Mouse (Mus musculus) limb, embryonic 13.5 days (tissue): Measurements from ENCODE around the gene Timm17b. TPM values are rescaled to one million over a fixed set of nuclear protein-coding genes. Genes with fewer than 3 reads are reported as not detected.

Experiments used
- ATAC-seq: fragments of 200-750 bp; cut with Nextera tagmentation; 2 replicates; pipeline ENCODE4 v1.8.0; 2017; ENCODE audit warnings: low read depth, moderate number of reproducible peaks, moderate TSS enrichment; ENCODE audit not compliant: low FRiP score
- H3K27ac ChIP-seq: fragments of 300-500 bp; sonication (generic); 2 replicates; pipeline ENCODE4 v1.5.1; 2015; ENCODE audit warnings: inconsistent platforms, mild to moderate bottlenecking, moderate library complexity
- H3K27me3 ChIP-seq: fragments of 300-500 bp; sonication (generic); 2 replicates; pipeline ENCODE4 v1.6.1; 2015; ENCODE audit warnings: mild to moderate bottlenecking, inconsistent platforms
- H3K36me3 ChIP-seq: fragments of 300-500 bp; sonication (generic); 2 replicates; pipeline ENCODE4 v1.6.1; 2015; ENCODE audit warnings: inconsistent platforms, mild to moderate bottlenecking, moderate library complexity
- H3K4me1 ChIP-seq: fragments of 300-500 bp; sonication (generic); 2 replicates; pipeline ENCODE4 v1.6.1; 2015; ENCODE audit warnings: inconsistent platforms
- H3K4me2 ChIP-seq: fragments of 300-500 bp; sonication (generic); replicated peaks from 2 replicates; pipeline ENCODE4 v1.6.1; 2015; ENCODE audit warnings: inconsistent platforms, mild to moderate bottlenecking, moderate library complexity
- H3K4me3 ChIP-seq: fragments of 300-500 bp; sonication (generic); 2 replicates; pipeline ENCODE4 v1.5.1; 2015; ENCODE audit warnings: moderate library complexity, mild to moderate bottlenecking, inconsistent platforms
- H3K9ac ChIP-seq: fragments of 300-500 bp; sonication (generic); 2 replicates; pipeline ENCODE4 v1.6.1; 2015; ENCODE audit warnings: mild to moderate bottlenecking, inconsistent platforms
- H3K9me3 ChIP-seq: fragments of 300-500 bp; sonication (generic); 2 replicates; pipeline ENCODE4 v1.6.1; 2016; ENCODE audit warnings: inconsistent platforms
- WGBS: fragments of 180-500 bp; shearing (Covaris S2); methylation state at CpG from one replicate; pipeline ENCODE4 v1.1.7; 2015; 5-methylcytosine and 5-hydroxymethylcytosine counted together
- polyA plus RNA-seq: library from polyadenylated mRNA; unstranded; fragments of >200 nt; fragmentation: Nextera tagmentation; extraction: Ambion mirVana; gene quantifications from 2 replicates; pipeline ENCODE4 v1.2.1, GENCODE M21; 2015

Gene Timm17b
- polyA plus RNA-seq, 1 experiment from 2014 or later = 179 TPM

DNA sequence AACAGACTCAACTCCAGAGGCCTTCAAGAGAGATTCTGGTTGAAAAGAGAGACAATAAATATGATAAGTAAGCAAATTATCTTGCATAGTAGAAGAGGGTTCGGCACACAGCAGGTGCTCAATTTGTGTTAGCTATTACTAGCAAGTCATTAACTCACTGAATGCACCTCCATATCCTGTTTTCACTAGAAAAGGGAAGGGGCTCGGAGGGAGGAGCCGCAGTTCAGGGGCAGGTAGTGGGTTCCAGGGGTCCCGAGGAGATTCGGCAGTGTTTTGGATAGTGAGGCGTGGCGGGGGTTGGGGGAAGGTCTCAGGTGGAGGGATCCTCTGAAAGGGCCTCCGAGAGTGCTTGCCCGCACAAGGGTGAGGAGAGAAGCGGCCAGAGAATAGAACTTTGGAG is 28.0 kb downstream of the Timm17b start:
- no peak for ATAC-seq
- H3K4me3 ChIP-seq = no peak overlapping the region
- H3K27ac ChIP-seq = no peak overlapping the region
- H3K36me3 ChIP-seq = peaks cover 25% of the 10 kb centered on the region
- H3K9ac ChIP-seq = no peak overlapping the region
- no peak overlapping the region for H3K4me2 ChIP-seq
- peaks cover 79% of the 10 kb centered on the region for H3K27me3 ChIP-seq
- H3K9me3 ChIP-seq = peaks cover 4% of the 10 kb centered on the region; the same call in 1 of the 2 replicates
- H3K4me1 ChIP-seq = no peaks in the 10 kb centered on the region
- 16% methylated on average over 10 of the region's 10 CpGs for whole genome bisulfite sequencing

DNA sequence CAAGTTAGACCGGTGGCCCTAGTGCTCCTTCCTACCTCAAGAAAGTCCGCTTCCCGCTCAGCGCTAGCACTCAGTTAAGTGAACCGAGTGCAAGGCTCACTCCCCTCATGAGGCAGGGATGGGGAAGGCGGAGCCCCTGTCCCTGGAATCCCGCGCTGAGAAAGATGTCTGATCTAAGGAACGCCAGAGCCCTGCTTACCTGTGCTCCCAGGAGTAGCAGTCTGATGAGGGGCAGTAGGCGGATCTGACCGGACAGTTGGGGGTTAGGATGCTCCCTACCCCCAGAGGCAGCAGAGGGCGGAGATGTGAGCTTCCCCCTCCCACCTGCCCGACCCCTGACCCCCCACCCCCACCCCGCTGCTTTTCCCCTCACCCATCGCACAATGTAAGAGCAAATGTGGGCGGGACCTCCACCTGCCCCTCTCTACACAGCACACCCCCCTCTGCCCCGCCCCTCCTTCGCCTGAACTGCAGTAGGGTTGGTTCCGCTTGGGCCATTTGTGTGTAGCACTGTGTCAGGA is 29.2 kb downstream of the Timm17b start, which contains the start of gene Eras:
Gene Eras, minus strand, starts transcription at position 338 of the 521 bp plus-strand sequence.
- no peak within 1 kb of the TSS for H3K9ac ChIP-seq
- H3K27ac ChIP-seq = no peak within 1 kb of the TSS
- H3K4me3 ChIP-seq = no peak within 1 kb of the TSS
- peaks cover 67% of the 10 kb centered on the region for H3K27me3 ChIP-seq
- WGBS = 12% methylated on average over 16 of the region's 19 CpGs
- no peak within 1 kb of the TSS for H3K4me2 ChIP-seq
- ATAC-seq = no peak
- no peaks in the 10 kb centered on the region for H3K4me1 ChIP-seq
- H3K9me3 ChIP-seq = peaks cover 4% of the 10 kb centered on the region; the same call in 1 of the 2 replicates
- peaks cover 29% of the 10 kb centered on the region for H3K36me3 ChIP-seq

DNA sequence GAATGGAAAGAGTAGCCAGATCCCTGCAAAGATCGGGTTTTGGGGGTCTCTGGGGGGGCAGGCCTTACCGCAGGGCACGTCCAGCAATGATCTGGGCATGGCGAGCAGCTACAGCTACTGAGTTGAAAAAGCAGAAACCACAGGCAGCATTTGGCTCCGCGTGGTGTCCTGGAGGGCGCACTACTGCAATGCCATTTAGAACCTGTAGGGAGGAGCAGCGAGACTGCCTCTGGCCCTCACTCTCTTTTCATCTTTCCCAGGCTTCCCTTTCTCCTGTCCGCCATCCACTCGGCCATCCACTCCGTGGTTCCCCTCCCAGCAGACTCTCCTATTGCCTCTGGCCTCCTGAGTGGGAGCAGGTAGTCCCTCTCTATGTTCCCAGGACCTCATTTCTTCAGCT is 37.7 kb downstream of the Timm17b start:
- 45% methylated on average over 11 of the region's 11 CpGs for whole genome bisulfite sequencing
- Histone ChIP-seq H3K4me1 (no peaks in the 10 kb centered on the region), H3K27me3 (no peaks in the 10 kb centered on the region), H3K9me3 (no peaks in the 10 kb centered on the region), H3K27ac (no peak overlapping the region), H3K9ac (no peak overlapping the region), H3K36me3 (peaks cover 40% of the 10 kb centered on the region), H3K4me2 (no peak overlapping the region), H3K4me3 (no peak overlapping the region)
- ATAC-seq = no peak

DNA sequence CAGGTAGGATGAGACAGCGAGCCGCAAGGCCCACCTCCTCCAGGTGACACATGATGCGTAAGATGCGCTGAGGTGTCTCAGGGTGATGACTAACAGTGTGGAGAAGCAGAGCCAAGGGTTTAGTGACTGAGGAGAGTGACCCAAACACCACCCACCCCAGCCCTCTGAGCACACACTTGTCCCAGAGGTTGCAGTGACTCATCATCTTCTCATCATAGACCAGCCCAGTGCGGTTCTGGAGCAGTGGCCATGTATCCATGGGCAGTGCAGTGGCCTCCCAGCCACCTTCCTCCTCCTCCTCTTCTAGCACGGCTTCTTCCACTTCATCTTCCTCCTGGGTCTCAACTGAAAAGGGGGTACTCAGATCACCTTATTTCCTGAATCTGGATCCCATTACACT is 38.5 kb downstream of the Timm17b start:
- Histone ChIP-seq H3K9ac (no peak overlapping the region), H3K4me2 (no peak overlapping the region), H3K27ac (no peak overlapping the region), H3K36me3 (peaks cover 37% of the 10 kb centered on the region), H3K4me3 (no peak overlapping the region), H3K4me1 (no peaks in the 10 kb centered on the region), H3K9me3 (no peaks in the 10 kb centered on the region), H3K27me3 (no peaks in the 10 kb centered on the region)
- ATAC-seq = no peak
- 85% methylated on average over 6 of the region's 6 CpGs for WGBS

DNA sequence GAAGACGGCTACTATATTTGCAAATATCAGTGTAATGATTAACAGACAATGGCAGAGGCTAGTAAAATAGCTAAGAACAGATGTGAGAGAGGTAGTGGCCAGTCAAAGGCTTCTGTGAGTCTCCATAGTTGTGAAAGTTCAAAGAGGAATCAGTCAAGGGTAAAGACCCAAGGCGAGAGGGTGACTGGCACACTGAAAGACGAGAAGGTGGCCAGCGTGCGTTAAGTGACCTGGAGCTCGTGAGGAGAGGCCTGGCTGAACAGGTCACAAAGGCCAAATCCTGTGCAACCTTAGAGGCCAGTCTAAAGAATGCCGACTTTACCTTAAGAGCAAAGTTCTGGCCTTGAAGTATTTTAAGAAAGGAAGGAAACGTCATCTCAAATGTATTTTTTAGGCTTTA is 46.5 kb downstream of the Timm17b start:
- Histone ChIP-seq H3K4me3 (no peak overlapping the region), H3K4me1 (no peaks in the 10 kb centered on the region), H3K27me3 (no peaks in the 10 kb centered on the region), H3K36me3 (peaks cover 10% of the 10 kb centered on the region), H3K27ac (no peak overlapping the region), H3K9me3 (no peaks in the 10 kb centered on the region), H3K9ac (no peak overlapping the region), H3K4me2 (no peak overlapping the region)
- no peak for ATAC-seq
- 69% methylated on average over 8 of the region's 8 CpGs for WGBS

DNA sequence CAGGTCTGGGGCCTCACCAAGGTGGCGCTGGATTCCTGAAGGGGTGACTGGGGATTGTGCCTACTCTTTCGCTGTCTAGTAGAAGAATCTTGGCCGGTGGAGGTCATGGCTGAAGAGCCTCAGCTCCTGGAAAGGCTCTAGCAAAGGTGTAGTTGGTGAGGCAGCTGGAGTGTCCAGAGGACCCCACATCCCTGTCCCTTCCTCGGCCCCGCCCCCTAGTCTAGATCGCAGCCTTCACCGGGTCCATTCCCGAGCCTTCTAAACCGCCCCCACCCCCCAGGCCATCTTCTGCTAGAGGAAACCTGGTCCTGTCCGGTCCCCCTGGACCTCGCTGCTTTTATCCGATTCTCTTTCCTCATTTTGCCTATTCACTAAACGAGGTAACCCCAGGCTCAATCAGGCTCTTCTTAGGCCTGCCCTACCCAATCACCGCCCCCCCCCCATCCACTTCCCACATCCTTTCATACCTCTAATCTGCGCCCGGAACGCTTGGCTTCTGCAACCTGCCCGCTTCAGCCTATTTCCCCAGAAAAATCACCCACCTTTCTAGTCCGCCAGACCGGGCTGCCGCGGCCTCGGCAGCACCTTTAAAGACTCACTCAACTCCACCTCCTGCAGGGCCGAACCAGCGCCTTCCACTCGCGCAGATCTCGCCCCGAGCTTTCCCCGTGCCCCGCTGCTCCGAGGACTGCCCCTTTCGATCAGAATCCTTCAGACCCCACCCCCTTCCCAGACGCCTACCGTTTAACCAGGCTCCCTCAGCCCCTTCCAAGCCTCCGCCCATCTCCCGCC is 48.1 kb downstream of the Timm17b start, which contains the start of gene Hdac6:
Gene Hdac6, minus strand, starts transcription at position 782 of the 792 bp plus-strand sequence.
- 11% methylated on average over 37 of the region's 37 CpGs for WGBS
- peak within 1 kb of the TSS; percentile 51 for H3K4me3 ChIP-seq
- no peaks in the 10 kb centered on the region for H3K27me3 ChIP-seq
- peak within 1 kb of the TSS; percentile 48; the same call in 1 of the 2 replicates for H3K27ac ChIP-seq
- H3K36me3 ChIP-seq = peaks cover 4% of the 10 kb centered on the region; the same call in 1 of the 2 replicates
- ATAC-seq = peak; percentile 99
- no peaks in the 10 kb centered on the region for H3K4me1 ChIP-seq
- H3K9ac ChIP-seq = peak within 1 kb of the TSS; percentile 65
- H3K9me3 ChIP-seq = no peaks in the 10 kb centered on the region
- peak within 1 kb of the TSS; percentile 64 for H3K4me2 ChIP-seq

DNA sequence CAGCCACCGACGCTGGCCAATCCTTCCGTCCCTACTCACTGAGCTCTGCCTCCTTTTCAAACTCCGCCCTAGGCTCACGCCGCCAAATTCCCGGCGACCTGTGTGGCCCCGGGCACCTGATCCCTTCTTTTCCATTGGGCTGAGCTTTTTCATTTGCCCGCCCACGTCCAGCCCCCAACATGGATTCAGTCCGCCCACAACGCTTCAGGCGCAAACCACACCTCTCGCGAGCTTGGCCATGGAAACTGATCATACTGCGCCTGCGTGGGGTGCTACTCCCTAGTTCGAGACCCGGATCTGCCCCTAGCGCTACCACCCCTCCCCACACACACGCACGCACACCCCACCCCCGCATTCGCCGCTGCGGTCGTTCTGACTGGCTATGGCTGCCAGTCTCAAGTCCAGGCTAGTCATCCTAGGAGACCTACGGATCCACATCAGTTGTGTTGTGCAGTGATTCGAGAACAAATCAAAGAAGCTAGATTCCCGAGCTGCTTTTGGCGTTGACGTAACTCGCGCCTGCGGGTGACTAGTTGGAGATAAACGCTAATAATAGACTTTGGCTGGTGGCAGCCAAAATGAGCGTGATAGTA is 48.8 kb downstream of the Timm17b start:
- ATAC-seq = no peak; the same call in 1 of the 2 replicates

DNA sequence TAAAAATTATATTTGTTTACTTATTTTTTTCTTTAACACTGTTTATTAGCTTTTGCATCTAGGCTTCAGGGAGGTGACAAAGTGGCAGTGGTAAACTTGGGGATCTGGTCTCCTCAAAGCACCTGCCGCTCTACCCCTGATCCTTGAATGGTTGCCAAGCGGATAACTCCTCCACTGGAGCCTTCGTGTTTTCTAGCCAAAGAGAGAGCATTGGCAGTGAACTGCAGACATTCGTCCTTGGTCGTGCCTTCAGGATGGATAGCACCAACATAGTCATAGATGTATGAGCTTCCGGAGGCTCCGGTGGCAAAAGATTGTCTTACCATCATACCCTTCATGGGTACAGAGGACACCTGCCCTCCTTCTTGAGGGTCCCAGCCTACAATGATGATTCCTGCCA is 50.9 kb downstream of the Timm17b start:
- H3K36me3 ChIP-seq = no peaks in the 10 kb centered on the region
- 92% methylated on average over 7 of the region's 7 CpGs for WGBS
- no peak overlapping the region for H3K4me2 ChIP-seq
- H3K4me3 ChIP-seq = no peak overlapping the region
- H3K4me1 ChIP-seq = no peaks in the 10 kb centered on the region
- ATAC-seq = no peak
- H3K27me3 ChIP-seq = no peaks in the 10 kb centered on the region
- H3K9ac ChIP-seq = no peak overlapping the region
- no peaks in the 10 kb centered on the region for H3K9me3 ChIP-seq
- no peak overlapping the region for H3K27ac ChIP-seq

More for the DNA sequence above, 48.8 kb downstream of the Timm17b start:
- H3K9ac ChIP-seq = peak overlapping the region; percentile 59
- peaks cover 4% of the 10 kb centered on the region; the same call in 1 of the 2 replicates for H3K36me3 ChIP-seq
- H3K4me1 ChIP-seq = no peaks in the 10 kb centered on the region
- H3K27ac ChIP-seq = peak overlapping the region; percentile 48; the same call in 1 of the 2 replicates
- H3K9me3 ChIP-seq = no peaks in the 10 kb centered on the region
- WGBS = 17% methylated on average over 38 of the region's 38 CpGs
- peak overlapping the region; percentile 56 for H3K4me2 ChIP-seq
- H3K4me3 ChIP-seq = peak overlapping the region; percentile 42
- no peaks in the 10 kb centered on the region for H3K27me3 ChIP-seq

Other genes starting within 250 kb of the Timm17b start
- gene Prickle3, start 242.1 kb upstream of the Timm17b start, polyA plus RNA-seq = 9.6 and 10.0 TPM in 2 replicates
- 108 and 114 TPM in 2 replicates for gene Plp2, start 228.0 kb upstream of the Timm17b start, polyA plus RNA-seq
- 0.22 and 0.40 TPM in 2 replicates for gene Magix, start 218.1 kb upstream of the Timm17b start, polyA plus RNA-seq
- gene Gpkow, start 202.2 kb upstream of the Timm17b start, polyA plus RNA-seq = 40.8 and 42.6 TPM in 2 replicates
- 32.0 and 36.1 TPM in 2 replicates for gene Wdr45, start 185.0 kb upstream of the Timm17b start, polyA plus RNA-seq
- gene Gm45208, start 177.1 kb upstream of the Timm17b start, polyA plus RNA-seq = 0.48 and 0.78 TPM in 2 replicates
- 84.1 and 85.0 TPM in 2 replicates for gene Praf2, start 170.9 kb upstream of the Timm17b start, polyA plus RNA-seq
- gene Ccdc120, start 148.5 kb upstream of the Timm17b start, polyA plus RNA-seq = 17.5 and 22.1 TPM in 2 replicates
- gene Tfe3, start 136.8 kb upstream of the Timm17b start, polyA plus RNA-seq = 26.4 and 27.6 TPM in 2 replicates
- gene Gripap1, start 109.6 kb upstream of the Timm17b start, polyA plus RNA-seq = 42.0 and 47.3 TPM in 2 replicates
- gene Kcnd1, start 77.1 kb upstream of the Timm17b start, polyA plus RNA-seq = 0.94 and 1.7 TPM in 2 replicates
- gene Otud5, start 58.0 kb upstream of the Timm17b start, polyA plus RNA-seq = 45.4 and 49.8 TPM in 2 replicates
- 4.1 and 4.8 TPM in 2 replicates for gene Pim2, start 21.1 kb upstream of the Timm17b start, polyA plus RNA-seq
- 45.2 and 50.2 TPM in 2 replicates for gene Slc35a2, start 15.3 kb upstream of the Timm17b start, polyA plus RNA-seq
- gene Pqbp1, start 88 bp upstream of the Timm17b start, polyA plus RNA-seq = 138 and 149 TPM in 2 replicates
- gene Gm10491, start 8.5 kb downstream of the Timm17b start, polyA plus RNA-seq = not detected in 2 replicates
- not detected in 2 replicates for gene Gm10490, start 10.2 kb downstream of the Timm17b start, polyA plus RNA-seq
- 0.89 and 0.94 TPM in 2 replicates for gene Pcsk1n, start 20.5 kb downstream of the Timm17b start, polyA plus RNA-seq
- gene Eras, start 29.2 kb downstream of the Timm17b start, polyA plus RNA-seq = not detected in 2 replicates
- 39.3 and 42.2 TPM in 2 replicates for gene Hdac6, start 48.5 kb downstream of the Timm17b start, polyA plus RNA-seq
- gene Gata1, start 78.7 kb downstream of the Timm17b start, polyA plus RNA-seq = 1.1 and 1.9 TPM in 2 replicates
- gene Glod5, start 119.1 kb downstream of the Timm17b start, polyA plus RNA-seq = not detected in 2 replicates
- 67.8 and 69.3 TPM in 2 replicates for gene Suv39h1, start 175.4 kb downstream of the Timm17b start, polyA plus RNA-seq
- 0.15 and 0.40 TPM in 2 replicates for gene Was, start 191.1 kb downstream of the Timm17b start, polyA plus RNA-seq
- gene Wdr13, start 233.5 kb downstream of the Timm17b start, polyA plus RNA-seq = 20.1 TPM in 2 replicates
- 482 and 551 TPM in 2 replicates for gene Rbm3, start 246.5 kb downstream of the Timm17b start, polyA plus RNA-seq